Mouse (Mus musculus) liver, embryonic 11.5 days (tissue): ENCODE data around the gene Olfr48. TPM values are rescaled to one million over a fixed set of nuclear protein-coding genes. Genes with fewer than 3 reads are reported as not detected.

Experiments used
- ATAC-seq: fragments of 200-750 bp; cut with Nextera tagmentation; replicated peaks from 2 replicates; pipeline ENCODE4 v1.8.0; 2017; ENCODE audit warnings: moderate number of reproducible peaks, mild to moderate bottlenecking, moderate TSS enrichment, moderate library complexity; ENCODE audit not compliant: low FRiP score
- DNase-seq: peaks from one replicate; pipeline ENCODE4 v3.0.0-alpha.2; 2017; ENCODE audit warnings: low spot score
- H3K27ac ChIP-seq: fragments of 300-500 bp; sonication (generic); 2 replicates; pipeline ENCODE4 v1.5.1; 2014; ENCODE audit warnings: mild to moderate bottlenecking, low read depth, low read length, control low read depth
- H3K27me3 ChIP-seq: fragments of 300-500 bp; sonication (generic); replicated peaks from 2 replicates; pipeline ENCODE4 v1.6.1; 2014; ENCODE audit warnings: low read length, mixed read lengths; ENCODE audit not compliant: control insufficient read depth, insufficient read depth
- H3K36me3 ChIP-seq: fragments of 300-500 bp; sonication (generic); 2 replicates; pipeline ENCODE4 v1.6.1; 2014; ENCODE audit warnings: mild to moderate bottlenecking, low read length, moderate library complexity, mixed read lengths; ENCODE audit not compliant: control insufficient read depth, insufficient read depth
- H3K4me1 ChIP-seq: fragments of 300-500 bp; sonication (generic); replicated peaks from 2 replicates; pipeline ENCODE4 v1.6.1; 2014; ENCODE audit warnings: low read length, mixed read lengths; ENCODE audit not compliant: control insufficient read depth, insufficient read depth
- H3K4me2 ChIP-seq: fragments of 300-500 bp; sonication (generic); 2 replicates; pipeline ENCODE4 v1.6.1; 2014; ENCODE audit warnings: mild to moderate bottlenecking, control low read depth, moderate library complexity
- H3K4me3 ChIP-seq: fragments of 300-500 bp; sonication (generic); 2 replicates; pipeline ENCODE4 v1.5.1; 2014; ENCODE audit warnings: low read depth, low read length, control low read depth
- H3K9ac ChIP-seq: fragments of 300-500 bp; sonication (generic); 2 replicates; pipeline ENCODE4 v1.6.1; 2014; ENCODE audit warnings: low read depth, low read length, control low read depth
- H3K9me3 ChIP-seq: fragments of 300-500 bp; sonication (generic); 2 replicates; pipeline ENCODE4 v1.6.1; 2016; ENCODE audit warnings: low read length, inconsistent platforms, mixed read lengths; ENCODE audit not compliant: control insufficient read depth
- WGBS: fragments of 180-500 bp; shearing (Covaris S2); extraction: QIAGEN DNeasy Blood & Tissue Kit; methylation state at CpG from one replicate; pipeline ENCODE4 v1.1.7; 2014; 5-methylcytosine and 5-hydroxymethylcytosine counted together
- polyA plus RNA-seq: library from polyadenylated mRNA; unstranded; fragments of >200 nt; fragmentation: Nextera tagmentation; extraction: Ambion mirVana; gene quantifications from 2 replicates; pipeline ENCODE4 v1.2.1, GENCODE M21; 2014

The Olfr48 gene
- not detected in 2 replicates for polyA plus RNA-seq

DNA sequence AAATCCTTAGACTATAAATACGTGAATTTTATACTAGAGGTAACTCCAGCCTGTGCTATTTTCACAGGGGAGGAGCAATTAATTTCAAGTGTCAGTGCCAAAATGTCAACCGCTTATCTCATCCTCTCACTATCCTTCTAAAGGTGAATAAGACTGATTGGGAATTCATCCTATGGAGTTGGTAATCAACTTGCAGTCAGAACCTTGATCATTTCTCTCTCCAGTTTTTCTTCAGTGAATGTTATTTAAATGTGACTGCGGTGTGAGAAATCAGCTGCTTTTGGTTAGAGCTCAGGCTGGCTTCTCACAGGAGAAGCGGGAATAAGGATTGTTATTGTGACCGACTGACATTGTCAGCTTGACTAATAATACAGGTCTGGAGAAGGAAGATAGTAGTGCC, at the start of gene Olfr48:
Olfr48 (minus strand) TSS at position 101 of the 400 bp plus-strand sequence.
- WGBS = 75% methylated on average over 5 of the region's 5 CpGs
- H3K4me3 ChIP-seq = no peak within 1 kb of the TSS
- no peaks in the 10 kb centered on the region for H3K36me3 ChIP-seq
- H3K4me2 ChIP-seq = no peak within 1 kb of the TSS
- H3K27ac ChIP-seq = no peak within 1 kb of the TSS
- no peaks in the 10 kb centered on the region for H3K9me3 ChIP-seq
- no peaks in the 10 kb centered on the region for H3K27me3 ChIP-seq
- DNase-seq (no peak), ATAC-seq (no peak)
- H3K4me1 ChIP-seq = no peaks in the 10 kb centered on the region
- no peak within 1 kb of the TSS for H3K9ac ChIP-seq

DNA sequence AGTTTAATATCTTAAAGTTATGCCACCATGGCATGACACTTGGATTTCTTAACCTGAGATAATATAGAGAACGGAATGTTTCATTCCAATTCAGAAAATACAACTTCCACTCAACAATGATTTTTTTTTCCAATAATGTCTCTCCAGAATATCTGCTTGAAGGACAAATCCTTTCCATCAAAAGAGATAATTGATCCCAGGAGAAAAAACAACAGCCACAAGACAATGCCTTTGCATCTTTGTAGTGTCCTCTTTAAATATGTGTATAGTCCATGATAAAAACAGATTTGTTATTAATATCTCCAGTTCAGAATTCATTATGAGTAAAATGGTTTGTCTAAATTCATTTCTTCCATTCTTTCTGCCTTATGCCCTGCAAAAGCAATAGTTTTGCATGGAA, 30.1 kb upstream of the Olfr48 start, which contains the start of gene Olfr1257:
Olfr1257 (plus strand) TSS at position 301 of the 400 bp plus-strand sequence.
- H3K36me3 ChIP-seq = no peaks in the 10 kb centered on the region
- 80% methylated on average over 1 of the region's 1 CpGs for WGBS
- ATAC-seq (no peak), DNase-seq (no peak)
- H3K4me2 ChIP-seq = no peak within 1 kb of the TSS
- H3K27ac ChIP-seq = no peak within 1 kb of the TSS
- H3K9me3 ChIP-seq = no peaks in the 10 kb centered on the region
- H3K4me3 ChIP-seq = no peak within 1 kb of the TSS
- H3K9ac ChIP-seq = no peak within 1 kb of the TSS
- no peaks in the 10 kb centered on the region for H3K27me3 ChIP-seq
- H3K4me1 ChIP-seq = no peaks in the 10 kb centered on the region

DNA sequence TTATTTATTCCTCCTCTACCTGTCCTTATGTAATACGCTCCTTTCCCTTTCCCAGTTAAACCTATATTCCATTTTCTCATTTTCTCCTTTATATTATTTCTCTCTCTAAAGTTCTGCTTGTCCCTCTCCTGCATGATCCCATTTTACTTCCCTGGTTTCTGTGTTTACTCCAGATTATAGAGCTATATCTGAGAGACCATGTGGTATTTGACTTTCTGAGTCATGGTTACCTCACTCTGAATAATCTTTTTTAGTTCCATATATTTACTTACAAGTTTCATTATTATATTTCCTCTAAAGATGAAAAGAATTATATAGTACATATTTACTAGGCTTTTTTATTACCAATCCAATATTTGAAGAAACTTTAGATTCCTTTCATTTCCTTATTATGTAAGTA, 1.2 kb upstream of the Olfr48 start:
- ATAC-seq = no peak
- no peaks in the 10 kb centered on the region for H3K36me3 ChIP-seq

GRCm38 (mm10) chr2:89841455-89841854, 6.5 kb downstream of the Olfr48 start, which contains the start of gene Olfr1256:
Gene Olfr1256, minus strand, starts transcription at chr2:89841555.
- ATAC-seq (no peak), DNase-seq (no peak)
- no peaks in the 10 kb centered on the region for H3K9me3 ChIP-seq
- H3K4me2 ChIP-seq = no peak within 1 kb of the TSS
- no peaks in the 10 kb centered on the region for H3K4me1 ChIP-seq
- no peaks in the 10 kb centered on the region for H3K36me3 ChIP-seq
- no peaks in the 10 kb centered on the region for H3K27me3 ChIP-seq
- WGBS = 53% methylated on average over 2 of the region's 2 CpGs
- H3K27ac ChIP-seq = no peak within 1 kb of the TSS
- H3K9ac ChIP-seq = no peak within 1 kb of the TSS
- no peak within 1 kb of the TSS for H3K4me3 ChIP-seq

More for the DNA sequence above, 1.2 kb upstream of the Olfr48 start:
- DNase-seq = no peak
- Histone ChIP-seq H3K9me3 (no peaks in the 10 kb centered on the region), H3K4me2 (no peak overlapping the region), H3K4me3 (no peak overlapping the region), H3K27ac (no peak overlapping the region), H3K9ac (no peak overlapping the region), H3K4me1 (no peaks in the 10 kb centered on the region), H3K27me3 (no peaks in the 10 kb centered on the region)
- 96% methylated on average over 1 of the region's 1 CpGs for WGBS

- Histone ChIP-seq H3K4me2 (no peak overlapping the region), H3K4me3 (no peak overlapping the region), H3K9me3 (no peaks in the 10 kb centered on the region), H3K27me3 (no peaks in the 10 kb centered on the region), H3K27ac (no peak overlapping the region), H3K36me3 (no peaks in the 10 kb centered on the region), H3K9ac (no peak overlapping the region), H3K4me1 (no peaks in the 10 kb centered on the region)
- DNase-seq (no peak), ATAC-seq (no peak)
- 70% methylated on average over 1 of the region's 1 CpGs for WGBS
Measured at GRCm38 (mm10) chr2:89820216-89820615, 27.8 kb downstream of the Olfr48 start.

DNA sequence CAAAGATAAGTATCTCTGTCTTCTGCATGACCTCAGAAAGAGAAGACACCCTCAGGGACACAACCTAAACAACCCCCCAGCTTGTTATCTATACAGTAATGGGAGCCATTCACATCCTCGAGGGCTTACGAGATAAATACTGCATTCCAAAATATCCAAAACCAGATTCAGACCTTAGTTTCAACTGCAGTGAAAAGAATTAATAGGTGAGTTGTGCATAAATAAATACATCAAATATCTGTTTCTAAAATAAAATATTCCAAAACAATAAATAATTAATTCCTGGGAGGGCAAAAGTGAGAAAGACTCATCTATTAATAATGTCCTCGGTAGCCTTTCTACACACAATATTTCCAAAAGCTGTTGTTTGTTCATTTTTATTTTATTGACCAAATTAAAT, 36.3 kb downstream of the Olfr48 start, which contains the start of gene Olfr1255:
Olfr1255 (plus strand) TSS at position 301 of the 400 bp plus-strand sequence.
- Histone ChIP-seq H3K36me3 (no peaks in the 10 kb centered on the region), H3K4me2 (no peak within 1 kb of the TSS), H3K27me3 (no peaks in the 10 kb centered on the region), H3K4me3 (no peak within 1 kb of the TSS), H3K9ac (no peak within 1 kb of the TSS), H3K4me1 (no peaks in the 10 kb centered on the region), H3K27ac (no peak within 1 kb of the TSS), H3K9me3 (no peaks in the 10 kb centered on the region)
- DNase-seq (no peak), ATAC-seq (no peak)
- WGBS = 77% methylated on average over 3 of the region's 3 CpGs

DNA sequence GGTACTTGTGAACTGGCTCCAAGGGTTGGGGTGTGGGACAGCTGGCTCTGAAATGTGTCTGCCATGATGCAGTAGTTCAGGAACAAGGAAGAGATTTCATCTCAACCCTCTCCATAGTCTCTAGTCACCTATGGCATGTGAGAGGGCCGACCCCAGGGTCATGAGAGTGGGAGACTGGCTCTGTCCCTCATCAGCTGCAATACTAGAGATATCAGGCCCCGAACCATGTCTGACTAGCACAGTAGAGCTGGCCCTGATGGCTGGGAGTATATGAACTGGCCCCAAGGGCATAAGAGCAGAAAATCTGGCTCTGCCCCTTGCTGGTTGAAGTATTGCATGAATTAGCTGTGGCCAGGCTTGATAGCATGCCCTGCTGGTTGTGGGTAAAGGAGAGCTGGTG, 37.3 kb downstream of the Olfr48 start:
- H3K36me3 ChIP-seq = no peaks in the 10 kb centered on the region
- H3K4me1 ChIP-seq = no peaks in the 10 kb centered on the region
- WGBS = 74% methylated on average over 2 of the region's 2 CpGs
- no peak for ATAC-seq
- no peak overlapping the region for H3K4me2 ChIP-seq
- no peak for DNase-seq
- no peak overlapping the region for H3K27ac ChIP-seq
- no peaks in the 10 kb centered on the region for H3K27me3 ChIP-seq
- H3K9ac ChIP-seq = no peak overlapping the region
- no peaks in the 10 kb centered on the region for H3K9me3 ChIP-seq
- H3K4me3 ChIP-seq = no peak overlapping the region

GRCm38 (mm10) chr2:89799583-89799982, 48.4 kb downstream of the Olfr48 start:
- no peaks in the 10 kb centered on the region for H3K36me3 ChIP-seq
- H3K9ac ChIP-seq = no peak overlapping the region
- no peaks in the 10 kb centered on the region for H3K4me1 ChIP-seq
- no peak overlapping the region for H3K27ac ChIP-seq
- no peaks in the 10 kb centered on the region for H3K9me3 ChIP-seq
- ATAC-seq (no peak), DNase-seq (no peak)
- no peaks in the 10 kb centered on the region for H3K27me3 ChIP-seq
- no peak overlapping the region for H3K4me2 ChIP-seq
- no peak overlapping the region for H3K4me3 ChIP-seq
- WGBS = 90% methylated on average over 3 of the region's 3 CpGs

GRCm38 (mm10) chr2:89793519-89793918, 54.5 kb downstream of the Olfr48 start, which contains the start of gene Olfr1254:
Gene Olfr1254, minus strand, starts transcription at chr2:89793619.
- Histone ChIP-seq H3K27ac (no peak within 1 kb of the TSS), H3K9me3 (no peaks in the 10 kb centered on the region)
- no peak for ATAC-seq

More at GRCm38 (mm10) chr2:89793519-89793918, 54.5 kb downstream of the Olfr48 start, which contains the start of gene Olfr1254:
- H3K4me3 ChIP-seq = no peak within 1 kb of the TSS
- H3K9ac ChIP-seq = no peak within 1 kb of the TSS
- no peaks in the 10 kb centered on the region for H3K4me1 ChIP-seq
- no peak for DNase-seq
- no peaks in the 10 kb centered on the region for H3K27me3 ChIP-seq
- H3K4me2 ChIP-seq = no peak within 1 kb of the TSS
- no peaks in the 10 kb centered on the region for H3K36me3 ChIP-seq
